Mouse (Mus musculus): ENCODE data around the gene Pyy. TPM values are rescaled to one million over a fixed set of nuclear protein-coding genes. Genes with fewer than 3 reads are reported as not detected.
A peak's percentile ranks its signal among the peaks of the same experiment; 100 is the strongest.

Pyy gene
- polyA plus RNA-seq, 1 experiment from 2014 or later = not detected

DNA sequence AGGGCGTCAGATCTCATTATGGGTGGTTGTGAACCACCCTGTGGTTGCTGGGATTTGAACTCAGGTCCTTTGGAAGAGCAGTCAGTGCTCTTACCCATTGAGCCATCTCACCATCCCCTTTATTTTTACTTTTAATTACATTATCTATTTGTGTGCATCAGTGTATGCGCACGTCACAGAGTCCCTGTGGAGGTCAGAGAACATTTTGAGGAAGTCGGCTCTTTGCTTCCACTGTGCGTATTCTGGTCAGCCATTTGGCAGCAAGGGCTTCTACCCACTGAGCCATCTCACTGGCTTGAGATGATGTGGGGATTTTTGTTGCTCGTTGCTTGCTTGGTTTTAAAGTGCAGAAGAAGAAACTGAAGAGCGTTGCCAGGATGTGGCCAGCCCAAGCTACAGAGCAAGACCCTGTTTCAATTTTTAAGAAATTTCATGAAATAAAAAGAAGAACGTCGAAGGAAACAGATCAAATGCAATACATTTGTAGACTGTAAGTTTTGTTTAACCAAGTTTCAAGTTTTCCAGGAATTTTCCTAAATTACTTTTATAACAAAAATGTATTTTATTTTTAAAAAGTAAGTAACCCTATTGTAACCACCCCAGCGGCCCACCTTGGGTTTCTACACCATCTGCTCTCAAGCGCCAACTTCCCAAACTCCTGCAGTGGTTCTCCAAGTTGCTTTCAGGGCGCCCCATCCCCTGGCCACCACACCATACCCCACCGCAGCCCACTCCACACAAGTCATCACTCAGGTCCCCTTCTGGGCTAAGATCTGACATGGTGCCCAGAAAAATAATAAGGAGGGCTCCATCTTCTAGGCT, 30.2 kb upstream of the Pyy start:
- Histone ChIP-seq H3K4me2 (peak overlapping the region; percentile 55), H3K27ac (no peak overlapping the region), H3K27me3 (peaks cover 11% of the 10 kb centered on the region), H3K4me1 (no peaks in the 10 kb centered on the region), H3K4me3 (peak overlapping the region; percentile 22), H3K9ac (no peak overlapping the region), H3K9me3 (no peaks in the 10 kb centered on the region), H3K36me3 (no peaks in the 10 kb centered on the region)
- ATAC-seq (ENCODE audit: borderline replicate concordance, extremely low read depth, low FRiP score, low TSS enrichment) = no peak
- WGBS = 39% methylated on average over 13 of the region's 13 CpGs

DNA sequence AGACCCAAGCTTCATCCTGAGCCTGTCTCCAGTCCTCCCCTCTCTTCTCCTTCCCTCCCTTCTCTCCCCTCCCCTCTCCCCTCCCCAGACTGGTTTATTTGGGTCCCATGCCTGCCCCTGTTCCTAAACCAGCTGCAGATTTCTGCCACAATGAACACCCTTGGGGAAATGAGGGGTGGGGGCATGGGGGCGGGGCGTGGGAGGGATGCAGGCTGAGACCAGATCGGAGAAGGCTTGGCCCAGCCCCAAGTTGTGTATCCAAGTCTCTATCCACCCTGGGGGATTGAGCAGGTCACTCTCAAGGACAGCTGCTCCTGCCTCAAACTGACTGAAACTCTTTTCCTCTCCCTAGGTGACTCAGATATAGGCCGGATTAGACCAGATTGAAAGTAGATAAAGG, 26.9 kb upstream of the Pyy start:
- Histone ChIP-seq H3K4me3 (no peak overlapping the region), H3K4me2 (no peak overlapping the region), H3K9me3 (no peaks in the 10 kb centered on the region), H3K36me3 (no peaks in the 10 kb centered on the region), H3K4me1 (no peaks in the 10 kb centered on the region), H3K27me3 (peaks cover 3% of the 10 kb centered on the region; the same call in 1 of the 2 replicates), H3K9ac (no peak overlapping the region), H3K27ac (no peak overlapping the region)
- WGBS = 28% methylated on average over 4 of the region's 4 CpGs
- no peak for ATAC-seq (ENCODE audit: borderline replicate concordance, extremely low read depth, low FRiP score, low TSS enrichment)

DNA sequence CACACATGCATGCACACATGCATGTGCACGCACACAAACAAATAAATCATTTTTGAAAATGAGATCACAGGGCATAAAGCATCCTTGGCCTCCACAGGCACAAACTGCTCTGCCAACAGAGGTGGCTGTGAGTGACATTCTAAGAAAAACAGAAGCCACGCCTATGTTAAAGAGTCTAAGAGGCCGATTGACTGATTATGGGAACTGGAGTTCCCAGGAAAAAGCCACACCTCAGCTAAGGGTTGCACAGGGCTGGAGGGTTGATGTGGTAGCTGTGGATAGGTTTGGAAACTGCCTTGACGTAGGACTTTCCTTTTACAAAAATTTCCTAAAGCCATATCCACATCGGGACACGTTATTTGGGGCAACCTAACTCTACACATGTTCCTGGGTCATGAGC, 9.8 kb upstream of the Pyy start:
- no peak for ATAC-seq (ENCODE audit: borderline replicate concordance, extremely low read depth, low FRiP score, low TSS enrichment)

DNA sequence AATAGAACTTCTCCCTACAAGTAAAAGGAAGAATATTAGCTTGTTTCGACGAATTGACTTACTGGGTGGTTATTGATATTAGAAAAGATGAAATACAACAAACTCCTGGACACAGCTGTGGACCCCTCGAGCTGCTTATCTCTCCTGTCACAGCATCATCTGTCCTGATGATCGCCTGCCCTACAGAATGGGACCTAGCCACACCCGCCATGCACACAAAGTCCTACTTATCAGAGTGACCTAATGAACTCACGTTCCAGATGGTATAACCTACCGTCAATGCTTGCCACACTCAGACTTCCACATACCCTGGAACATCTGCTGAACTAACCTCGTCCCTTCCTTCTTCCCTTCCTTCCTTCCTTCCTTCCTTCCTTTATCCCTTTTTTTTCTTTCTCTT, 8.6 kb upstream of the Pyy start:
- WGBS = 37% methylated on average over 8 of the region's 8 CpGs
- H3K27ac ChIP-seq = no peak overlapping the region
- no peaks in the 10 kb centered on the region for H3K9me3 ChIP-seq
- H3K27me3 ChIP-seq = no peaks in the 10 kb centered on the region; the same call in 1 of the 2 replicates
- H3K9ac ChIP-seq = no peak overlapping the region
- ATAC-seq (ENCODE audit: borderline replicate concordance, extremely low read depth, low FRiP score, low TSS enrichment) = no peak
- no peak overlapping the region for H3K4me2 ChIP-seq
- no peak overlapping the region for H3K4me3 ChIP-seq
- H3K4me1 ChIP-seq = no peaks in the 10 kb centered on the region
- no peaks in the 10 kb centered on the region for H3K36me3 ChIP-seq

More for the DNA sequence above, 9.8 kb upstream of the Pyy start:
- Histone ChIP-seq H3K36me3 (no peaks in the 10 kb centered on the region), H3K4me3 (no peak overlapping the region), H3K9me3 (no peaks in the 10 kb centered on the region), H3K4me2 (no peak overlapping the region), H3K27me3 (no peaks in the 10 kb centered on the region; the same call in 1 of the 2 replicates), H3K9ac (no peak overlapping the region), H3K4me1 (no peaks in the 10 kb centered on the region), H3K27ac (no peak overlapping the region)
- 63% methylated on average over 6 of the region's 6 CpGs for WGBS

DNA sequence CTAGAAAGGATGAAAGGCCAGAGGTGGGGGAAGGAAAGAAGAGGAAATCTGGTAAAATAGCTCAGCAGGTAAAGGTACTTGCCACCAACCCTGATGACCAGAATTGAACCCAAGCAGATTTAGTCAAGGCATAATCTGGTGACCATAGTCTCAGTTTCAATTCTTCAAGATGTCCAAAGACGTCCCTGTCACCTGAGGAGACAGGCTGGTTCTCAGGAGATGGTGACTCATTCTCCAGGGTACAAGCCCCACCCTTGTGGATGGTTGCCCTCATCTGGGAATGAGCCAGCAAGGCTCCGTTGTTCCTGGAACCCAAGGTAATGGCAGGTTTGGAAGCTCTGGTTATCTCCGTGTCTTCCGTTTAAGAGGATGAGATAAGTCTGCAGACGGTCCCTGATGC, 3.9 kb upstream of the Pyy start:
- Histone ChIP-seq H3K27me3 (peaks cover 28% of the 10 kb centered on the region), H3K36me3 (no peaks in the 10 kb centered on the region), H3K27ac (no peak overlapping the region), H3K9ac (no peak overlapping the region), H3K4me2 (no peak overlapping the region), H3K4me1 (no peaks in the 10 kb centered on the region), H3K9me3 (no peaks in the 10 kb centered on the region), H3K4me3 (no peak overlapping the region)
- no peak for ATAC-seq (ENCODE audit: borderline replicate concordance, extremely low read depth, low FRiP score, low TSS enrichment)
- WGBS = 67% methylated on average over 5 of the region's 5 CpGs

DNA sequence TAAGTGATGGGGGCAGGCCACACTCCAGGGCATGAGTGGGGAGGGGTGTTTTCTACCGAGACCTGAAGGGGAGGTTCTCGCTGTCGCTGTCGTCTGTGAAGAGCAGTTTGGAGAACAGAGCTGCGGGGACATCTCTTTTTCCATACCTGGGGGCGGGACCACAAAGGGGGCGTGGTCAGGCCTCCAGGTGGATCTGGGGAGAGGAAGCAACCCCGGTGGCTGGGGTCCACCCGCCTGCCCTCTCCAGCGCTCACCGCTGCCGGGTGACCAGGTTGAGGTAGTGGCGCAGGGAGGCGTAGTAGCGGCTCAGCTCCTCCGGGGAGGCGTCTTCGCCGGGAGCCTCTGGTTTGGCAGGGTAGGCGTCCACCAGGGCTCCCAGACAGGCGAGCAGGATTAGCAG, 721 bp downstream of the Pyy start:
- Histone ChIP-seq H3K27me3 (peaks cover 64% of the 10 kb centered on the region), H3K4me3 (peak overlapping the region; percentile 21; the same call in 1 of the 2 replicates), H3K9me3 (no peaks in the 10 kb centered on the region), H3K4me2 (peak overlapping the region; percentile 33; the same call in 1 of the 2 replicates), H3K4me1 (0 out of 2 replicates have a peak, but pooled peaks cover 5% of the 10 kb centered on the region), H3K9ac (no peak overlapping the region), H3K27ac (no peak overlapping the region), H3K36me3 (no peaks in the 10 kb centered on the region)
- ATAC-seq (ENCODE audit: borderline replicate concordance, extremely low read depth, low FRiP score, low TSS enrichment) = no peak
- 1% methylated on average over 21 of the region's 21 CpGs for WGBS

DNA sequence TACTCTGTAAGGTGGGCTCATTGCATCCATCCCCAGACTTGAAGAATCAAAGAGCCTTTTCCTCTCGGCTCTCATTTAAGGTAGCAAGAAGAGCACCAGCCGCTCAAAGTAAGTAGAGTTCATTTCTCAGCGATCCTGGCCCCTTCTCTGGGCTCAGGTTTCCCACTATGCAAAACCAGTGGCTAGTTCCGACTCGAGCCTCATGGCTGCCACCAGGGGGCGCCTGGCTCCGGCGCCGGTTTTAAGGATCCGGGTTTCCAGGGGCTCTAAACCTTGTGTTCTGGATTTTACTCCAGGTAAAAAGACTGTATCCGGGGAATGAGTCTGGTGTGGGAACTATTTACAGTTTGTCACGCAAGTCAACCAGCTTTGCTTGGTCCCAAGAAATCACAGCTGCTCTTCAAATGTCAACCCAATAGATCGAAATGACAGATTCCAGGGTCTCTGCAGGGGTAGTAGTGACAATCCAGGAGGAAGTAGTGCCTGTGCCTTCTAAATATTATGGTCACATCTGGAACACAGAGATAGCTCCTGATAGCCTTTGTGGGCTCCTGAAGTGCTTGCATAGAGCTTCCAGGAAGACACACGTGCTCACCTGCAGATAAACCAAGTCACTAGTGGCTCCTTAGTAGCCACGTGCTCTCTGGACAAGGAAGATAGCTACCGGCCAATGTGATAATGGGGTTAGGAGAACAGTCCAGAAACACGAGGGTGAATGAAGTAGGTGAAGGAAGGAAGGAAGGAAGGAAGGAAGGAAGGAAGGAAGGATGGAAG, 5.0 kb downstream of the Pyy start:
- Histone ChIP-seq H3K9ac (no peak overlapping the region), H3K4me2 (no peak overlapping the region), H3K4me3 (no peak overlapping the region), H3K36me3 (no peaks in the 10 kb centered on the region), H3K9me3 (no peaks in the 10 kb centered on the region), H3K4me1 (0 out of 2 replicates have a peak, but pooled peaks cover 5% of the 10 kb centered on the region), H3K27ac (no peak overlapping the region), H3K27me3 (peaks cover 53% of the 10 kb centered on the region)
- WGBS = 17% methylated on average over 17 of the region's 17 CpGs
- no peak for ATAC-seq (ENCODE audit: borderline replicate concordance, extremely low read depth, low FRiP score, low TSS enrichment)

DNA sequence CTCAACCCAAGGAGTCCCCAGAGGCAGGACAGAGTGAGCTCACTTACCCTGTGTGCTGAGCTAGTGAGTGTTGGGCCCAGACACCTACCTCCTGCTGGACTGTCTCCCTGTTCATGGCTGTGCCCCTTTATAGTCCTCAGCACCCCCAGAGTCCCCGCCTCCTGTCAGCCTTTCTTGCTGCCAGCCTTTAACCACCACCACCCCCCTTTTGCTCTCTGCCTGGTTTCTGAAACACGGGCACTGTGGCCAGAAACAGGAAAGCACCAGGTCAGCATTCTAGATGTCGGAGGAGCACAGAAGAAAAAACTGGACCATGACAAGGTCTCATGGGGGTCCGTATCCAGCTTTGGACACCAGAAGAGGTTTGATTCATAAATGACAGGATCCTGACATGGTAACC, 6.4 kb downstream of the Pyy start, which contains the start of gene Ppy:
Ppy (minus strand) TSS at position 101 of the 400 bp plus-strand sequence.
- ATAC-seq (ENCODE audit: borderline replicate concordance, extremely low read depth, low FRiP score, low TSS enrichment) = no peak
- no peaks in the 10 kb centered on the region for H3K9me3 ChIP-seq
- no peak within 1 kb of the TSS for H3K4me2 ChIP-seq
- H3K36me3 ChIP-seq = no peaks in the 10 kb centered on the region
- H3K27me3 ChIP-seq = peaks cover 39% of the 10 kb centered on the region
- H3K9ac ChIP-seq = no peak within 1 kb of the TSS
- no peak within 1 kb of the TSS for H3K27ac ChIP-seq
- H3K4me1 ChIP-seq = peaks cover 19% of the 10 kb centered on the region
- 72% methylated on average over 4 of the region's 4 CpGs for WGBS
- H3K4me3 ChIP-seq = no peak within 1 kb of the TSS

DNA sequence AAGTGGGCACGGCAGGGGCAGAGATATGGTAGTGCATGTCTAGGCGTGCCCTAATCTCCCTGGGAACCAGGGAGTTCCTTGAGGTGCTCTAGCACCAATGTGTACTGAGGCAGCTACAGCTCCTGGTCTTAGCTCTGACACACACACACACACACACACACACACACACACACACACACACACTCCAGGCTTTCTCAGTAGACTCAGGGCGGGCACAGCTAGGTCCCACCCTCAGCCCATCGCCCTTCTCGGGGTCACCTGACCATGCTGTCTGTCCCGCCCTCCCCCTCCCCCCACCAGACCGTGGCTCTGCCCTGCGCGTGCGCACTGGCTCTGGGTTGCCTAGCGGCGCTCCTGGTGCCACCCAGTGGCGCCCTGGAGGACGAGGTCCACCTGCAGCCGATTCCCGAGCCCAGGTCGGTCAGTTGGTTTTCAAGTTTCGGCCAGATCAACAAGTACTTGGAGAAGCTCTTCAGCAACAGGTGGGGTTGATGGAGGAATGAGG, 10.7 kb downstream of the Pyy start:
- peak overlapping the region; percentile 18; the same call in 1 of the 2 replicates for H3K9ac ChIP-seq
- 4% methylated on average over 18 of the region's 18 CpGs for WGBS

DNA sequence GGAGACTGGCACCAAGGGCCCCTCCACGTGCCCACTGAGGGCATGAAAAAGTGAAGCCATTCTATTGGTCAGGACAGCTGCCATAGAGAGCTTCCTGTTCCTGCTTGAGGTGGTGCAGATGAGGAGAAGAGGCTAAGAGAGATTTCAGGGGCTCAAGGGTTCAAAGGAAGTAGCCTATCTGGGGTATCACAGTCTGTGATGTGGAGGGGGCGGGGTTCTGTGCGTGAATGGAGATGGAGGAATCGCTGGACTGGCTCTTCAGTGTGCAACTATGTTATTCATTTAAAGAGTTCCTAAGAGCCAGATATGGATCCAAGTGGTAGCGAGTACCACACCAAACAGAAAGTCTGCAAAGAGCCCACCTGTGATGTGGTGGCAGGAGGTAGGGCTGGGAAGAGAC, 11.2 kb downstream of the Pyy start:
- Histone ChIP-seq H3K9me3 (no peaks in the 10 kb centered on the region), H3K27me3 (peaks cover 3% of the 10 kb centered on the region), H3K4me1 (peaks cover 15% of the 10 kb centered on the region), H3K36me3 (no peaks in the 10 kb centered on the region), H3K4me3 (0 out of 2 replicates have a peak overlapping the region, but pooled peaks have one; percentile 20), H3K9ac (no peak overlapping the region), H3K27ac (no peak overlapping the region), H3K4me2 (peak overlapping the region; percentile 51)
- 56% methylated on average over 5 of the region's 5 CpGs for WGBS
- no peak for ATAC-seq (ENCODE audit: borderline replicate concordance, extremely low read depth, low FRiP score, low TSS enrichment)

More for the DNA sequence above, 10.7 kb downstream of the Pyy start:
- Histone ChIP-seq H3K27ac (no peak overlapping the region), H3K36me3 (no peaks in the 10 kb centered on the region), H3K27me3 (peaks cover 6% of the 10 kb centered on the region), H3K4me1 (peaks cover 15% of the 10 kb centered on the region), H3K9me3 (no peaks in the 10 kb centered on the region), H3K4me2 (peak overlapping the region; percentile 51), H3K4me3 (peak overlapping the region; percentile 20)
- ATAC-seq (ENCODE audit: borderline replicate concordance, extremely low read depth, low FRiP score, low TSS enrichment) = peak; percentile 88

DNA sequence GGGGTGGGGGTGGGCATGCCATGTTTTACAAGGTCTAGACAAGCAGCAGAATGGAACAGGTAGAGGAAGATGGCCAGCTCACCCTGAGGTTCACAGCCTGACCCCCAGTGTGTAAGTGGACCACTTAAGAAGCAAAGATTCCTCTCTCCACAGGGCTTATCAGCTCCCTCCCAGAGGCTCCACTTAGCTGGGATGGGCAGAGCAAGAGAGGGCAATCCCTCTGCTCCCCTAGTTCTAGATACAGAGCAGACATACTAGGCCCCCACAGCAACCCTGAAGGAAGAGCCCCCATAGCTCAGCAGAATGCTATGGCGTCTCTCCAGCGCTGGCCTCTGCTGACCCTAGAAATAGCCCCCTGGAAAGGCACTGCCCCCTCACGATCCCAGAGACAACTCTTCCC, 12.0 kb downstream of the Pyy start:
- Histone ChIP-seq H3K4me2 (no peak overlapping the region), H3K4me3 (no peak overlapping the region), H3K9ac (no peak overlapping the region), H3K36me3 (no peaks in the 10 kb centered on the region), H3K9me3 (no peaks in the 10 kb centered on the region), H3K27me3 (no peaks in the 10 kb centered on the region), H3K4me1 (peaks cover 15% of the 10 kb centered on the region), H3K27ac (no peak overlapping the region)
- 73% methylated on average over 3 of the region's 3 CpGs for WGBS
- no peak for ATAC-seq (ENCODE audit: borderline replicate concordance, extremely low read depth, low FRiP score, low TSS enrichment)
